Mouse (Mus musculus): ENCODE measurements around the gene Grb2. TPM values are rescaled to one million over a fixed set of nuclear protein-coding genes. Genes with fewer than 3 reads are reported as not detected.

The Grb2 gene
- polyA plus RNA-seq, 1 experiment from 2014 or later = 184 TPM

DNA sequence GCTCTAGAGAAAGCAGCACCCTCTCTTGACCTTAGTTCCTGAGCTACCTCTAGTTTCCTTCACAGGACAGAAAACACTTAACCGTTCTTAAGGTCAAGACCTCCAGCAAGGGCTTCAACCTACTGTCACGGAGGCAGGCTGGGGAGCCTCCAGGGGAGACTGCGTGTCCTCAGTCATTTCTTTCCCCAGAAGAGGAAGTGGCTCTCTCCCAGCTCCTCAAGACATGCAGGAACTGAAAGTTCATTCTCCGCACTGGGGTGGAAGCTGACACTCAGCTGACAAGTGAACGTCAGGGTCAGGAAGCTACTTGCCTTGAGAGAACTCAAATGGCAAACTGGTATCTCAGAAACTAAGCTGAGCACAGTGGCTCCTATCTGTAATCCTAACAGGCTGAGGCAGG, 15.6 kb downstream of the Grb2 start:
- no peak overlapping the region for H3K4me3 ChIP-seq
- peaks cover 17% of the 10 kb centered on the region for H3K36me3 ChIP-seq
- no peak overlapping the region for H3K9ac ChIP-seq
- no peaks in the 10 kb centered on the region for H3K27me3 ChIP-seq
- H3K27ac ChIP-seq = no peak overlapping the region
- H3K9me3 ChIP-seq = no peaks in the 10 kb centered on the region
- H3K4me2 ChIP-seq = no peak overlapping the region
- peaks cover 30% of the 10 kb centered on the region for H3K4me1 ChIP-seq (replicated peaks)
- no peak for ATAC-seq (ENCODE audit: low FRiP score)
- 75% methylated on average over 5 of the region's 5 CpGs for WGBS

DNA sequence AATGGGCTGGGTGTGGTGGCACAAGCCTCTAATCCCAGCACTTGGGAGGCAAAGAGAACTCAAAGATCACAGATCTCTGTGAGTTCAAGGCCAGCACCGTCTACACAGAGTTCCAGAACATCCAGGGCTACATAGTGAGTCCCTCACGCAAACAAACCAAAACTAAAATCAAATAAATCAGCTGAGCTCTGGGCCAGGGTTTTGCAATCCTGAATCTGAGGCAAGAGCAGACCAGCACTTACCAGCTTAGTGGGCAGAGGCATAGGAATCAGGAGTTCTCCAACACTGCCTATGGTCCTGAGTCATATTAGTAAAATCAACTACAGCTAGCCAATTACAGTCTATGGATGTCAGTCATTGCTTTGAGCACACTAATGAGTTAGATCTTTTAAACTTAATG, 16.4 kb downstream of the Grb2 start:
- 89% methylated on average over 2 of the region's 2 CpGs for WGBS

DNA sequence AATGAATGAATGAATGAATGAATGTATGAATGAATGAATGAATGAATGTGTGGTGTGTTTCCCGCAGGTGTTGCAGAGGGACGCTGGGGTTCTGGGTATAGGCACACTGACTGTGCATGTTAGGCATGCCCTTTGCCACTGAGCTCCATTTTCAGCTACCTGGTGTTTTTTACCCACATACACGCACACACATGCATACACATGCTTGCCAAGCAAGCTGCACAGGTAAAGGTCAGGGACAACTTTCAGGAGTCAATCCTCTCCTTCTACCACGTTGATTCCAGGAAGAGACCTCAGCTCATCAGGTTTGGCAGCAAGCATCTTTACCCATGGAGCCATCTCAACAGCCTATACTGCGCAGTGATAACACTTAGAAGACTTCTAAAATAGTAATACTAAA, 16.9 kb downstream of the Grb2 start:
- H3K27ac ChIP-seq = no peak overlapping the region
- H3K4me1 ChIP-seq (replicated peaks) = peaks cover 17% of the 10 kb centered on the region
- whole genome bisulfite sequencing = 98% methylated on average over 5 of the region's 5 CpGs
- H3K4me3 ChIP-seq = no peak overlapping the region
- no peak overlapping the region for H3K9ac ChIP-seq
- no peak overlapping the region for H3K4me2 ChIP-seq
- ATAC-seq (ENCODE audit: low FRiP score) = no peak
- peaks cover 18% of the 10 kb centered on the region for H3K36me3 ChIP-seq
- H3K27me3 ChIP-seq = no peaks in the 10 kb centered on the region
- H3K9me3 ChIP-seq = no peaks in the 10 kb centered on the region

More for the DNA sequence above, 16.4 kb downstream of the Grb2 start:
- no peaks in the 10 kb centered on the region for H3K9me3 ChIP-seq
- H3K4me1 ChIP-seq (replicated peaks) = peaks cover 22% of the 10 kb centered on the region
- ATAC-seq (ENCODE audit: low FRiP score) = no peak
- no peak overlapping the region for H3K27ac ChIP-seq
- no peaks in the 10 kb centered on the region for H3K27me3 ChIP-seq
- no peak overlapping the region for H3K9ac ChIP-seq
- H3K36me3 ChIP-seq = peaks cover 18% of the 10 kb centered on the region
- H3K4me3 ChIP-seq = no peak overlapping the region
- no peak overlapping the region for H3K4me2 ChIP-seq

DNA sequence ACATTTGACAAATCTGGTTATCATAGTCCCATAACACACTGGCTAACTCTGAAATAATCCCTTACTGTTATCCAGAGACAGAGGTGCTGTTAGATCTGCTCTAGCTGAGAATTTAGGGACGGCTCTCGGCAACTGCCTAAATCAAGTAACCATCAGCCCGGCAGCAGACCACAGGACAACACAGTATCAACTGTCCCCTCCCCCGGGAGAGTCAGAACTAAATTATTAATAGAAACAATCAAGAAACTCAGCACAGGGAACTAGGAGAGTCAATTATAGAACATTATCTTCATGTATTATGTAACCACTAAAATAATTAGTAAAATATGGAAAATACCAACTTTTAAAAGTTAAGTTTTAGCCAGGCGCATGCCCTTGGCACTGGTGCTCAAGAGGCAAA, 17.4 kb downstream of the Grb2 start:
- Histone ChIP-seq H3K27me3 (no peaks in the 10 kb centered on the region), H3K4me3 (no peak overlapping the region), H3K9me3 (no peaks in the 10 kb centered on the region), H3K4me2 (no peak overlapping the region), H3K36me3 (peaks cover 18% of the 10 kb centered on the region), H3K9ac (no peak overlapping the region), H3K4me1 (replicated peaks) (peaks cover 12% of the 10 kb centered on the region), H3K27ac (no peak overlapping the region)
- 90% methylated on average over 5 of the region's 5 CpGs for WGBS
- ATAC-seq (ENCODE audit: low FRiP score) = no peak

DNA sequence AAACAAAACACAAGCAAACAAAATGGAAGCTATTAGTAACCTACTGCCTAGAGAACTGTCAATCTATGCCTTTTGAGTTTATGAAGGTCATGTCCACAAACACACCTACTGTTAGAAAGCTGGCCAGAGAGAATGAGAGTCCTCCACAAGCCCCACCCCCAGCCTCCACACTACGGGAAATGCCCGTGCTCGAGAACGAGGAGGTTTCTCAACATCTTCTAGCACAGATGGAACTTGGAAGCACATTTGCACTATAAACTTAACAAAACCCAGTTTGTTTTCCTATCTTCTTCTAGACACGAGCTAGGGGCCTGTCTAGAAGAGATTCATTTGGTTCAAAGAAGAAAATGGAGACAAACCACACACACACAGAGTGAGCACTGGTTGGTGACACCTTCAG, 18.0 kb downstream of the Grb2 start:
- no peak for ATAC-seq (ENCODE audit: low FRiP score)
- Histone ChIP-seq H3K4me3 (no peak overlapping the region), H3K27me3 (no peaks in the 10 kb centered on the region), H3K4me2 (no peak overlapping the region), H3K27ac (no peak overlapping the region), H3K36me3 (peaks cover 18% of the 10 kb centered on the region), H3K4me1 (replicated peaks) (peaks cover 6% of the 10 kb centered on the region), H3K9me3 (no peaks in the 10 kb centered on the region), H3K9ac (no peak overlapping the region)
- 94% methylated on average over 5 of the region's 5 CpGs for WGBS

DNA sequence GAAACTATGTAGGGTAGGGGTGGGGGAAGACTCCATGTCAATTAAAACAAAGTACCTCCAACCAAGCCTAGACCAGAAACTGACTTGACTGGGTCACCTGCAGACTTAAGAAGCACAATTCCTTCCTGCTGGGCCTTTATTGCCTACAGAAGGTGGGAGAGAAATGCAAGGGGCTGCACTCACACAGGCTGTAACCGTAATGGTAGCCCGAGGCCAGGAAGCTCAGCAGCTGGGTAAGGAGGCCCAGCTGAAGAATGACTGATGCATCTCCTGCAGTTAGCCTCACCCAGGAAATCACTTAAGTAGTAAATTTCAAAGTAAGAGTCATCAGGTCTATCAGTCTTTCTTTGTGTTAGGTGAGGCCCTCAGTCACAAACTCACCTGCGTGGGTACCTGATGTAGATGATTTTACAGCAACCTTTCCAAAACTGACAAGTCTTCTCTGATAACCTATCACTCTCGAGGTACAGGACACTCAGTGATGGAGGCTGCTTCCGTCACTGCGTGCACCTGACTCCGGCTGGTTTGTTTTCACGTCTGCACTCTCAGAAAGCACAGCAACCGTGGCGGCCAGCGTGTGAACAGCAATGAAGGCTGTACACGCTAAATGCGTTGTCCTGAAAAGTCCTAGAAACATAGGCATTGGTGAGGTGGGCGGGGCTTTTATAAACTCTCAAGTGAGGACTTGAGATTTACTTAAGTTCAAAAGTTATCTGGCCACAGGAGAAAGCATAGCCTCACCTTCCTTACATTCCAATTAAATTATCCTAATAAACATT, 19.1 kb downstream of the Grb2 start:
- 95% methylated on average over 14 of the region's 14 CpGs for WGBS
- Histone ChIP-seq H3K27ac (no peak overlapping the region), H3K4me3 (no peak overlapping the region), H3K36me3 (peaks cover 18% of the 10 kb centered on the region), H3K9me3 (no peaks in the 10 kb centered on the region), H3K4me2 (no peak overlapping the region), H3K4me1 (replicated peaks) (peaks cover 11% of the 10 kb centered on the region), H3K9ac (no peak overlapping the region), H3K27me3 (no peaks in the 10 kb centered on the region)
- no peak for ATAC-seq (ENCODE audit: low FRiP score)

DNA sequence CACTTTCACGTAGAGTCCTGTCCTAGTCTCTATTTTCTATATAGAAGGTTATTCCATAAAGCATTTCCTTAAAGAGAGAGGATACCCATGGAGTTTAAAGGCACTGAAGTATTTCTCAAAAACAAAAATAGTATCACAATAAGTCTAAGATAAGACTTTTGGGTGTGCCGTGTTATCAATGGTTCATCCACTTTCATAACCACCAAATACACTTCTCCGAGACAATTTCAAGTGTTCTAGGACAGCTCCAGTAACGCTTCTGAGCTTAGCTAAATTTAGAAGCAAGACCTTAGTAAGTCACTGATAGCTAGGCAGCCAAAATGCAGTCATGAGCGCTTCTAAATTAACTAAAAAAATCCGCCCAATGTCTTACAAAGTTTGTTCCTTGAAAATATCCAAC, 22.0 kb downstream of the Grb2 start:
- no peak for ATAC-seq (ENCODE audit: low FRiP score)
- Histone ChIP-seq H3K9me3 (no peaks in the 10 kb centered on the region), H3K4me1 (replicated peaks) (peaks cover 7% of the 10 kb centered on the region), H3K4me2 (no peak overlapping the region), H3K4me3 (no peak overlapping the region), H3K27me3 (no peaks in the 10 kb centered on the region), H3K27ac (no peak overlapping the region), H3K36me3 (peaks cover 36% of the 10 kb centered on the region), H3K9ac (no peak overlapping the region)
- 96% methylated on average over 6 of the region's 6 CpGs for WGBS

DNA sequence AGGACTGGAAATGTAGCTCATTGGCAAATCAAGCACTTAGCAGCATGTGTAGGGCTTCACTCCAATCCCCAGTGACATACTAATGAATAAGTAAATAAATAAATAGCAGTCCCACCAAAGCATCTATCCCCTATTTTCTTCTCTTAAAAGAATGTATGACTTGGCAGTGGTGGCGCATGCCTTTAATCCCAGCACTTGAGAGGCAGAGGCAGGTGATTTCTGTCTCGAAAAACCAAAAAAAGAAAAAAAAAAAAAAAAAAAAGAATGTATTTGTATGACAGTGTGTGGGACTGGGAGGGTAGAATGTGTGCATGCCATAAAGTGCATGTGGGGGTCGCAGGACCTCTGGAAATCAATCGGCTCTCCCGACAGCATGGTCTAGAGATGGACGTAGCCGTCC, 22.4 kb downstream of the Grb2 start:
- Histone ChIP-seq H3K4me1 (replicated peaks) (peaks cover 7% of the 10 kb centered on the region; the same call in 1 of the 2 replicates), H3K27me3 (no peaks in the 10 kb centered on the region), H3K27ac (no peak overlapping the region), H3K9ac (no peak overlapping the region), H3K36me3 (peaks cover 36% of the 10 kb centered on the region), H3K4me2 (no peak overlapping the region), H3K4me3 (no peak overlapping the region), H3K9me3 (no peaks in the 10 kb centered on the region)
- no peak for ATAC-seq (ENCODE audit: low FRiP score)
- WGBS = 85% methylated on average over 7 of the region's 7 CpGs

DNA sequence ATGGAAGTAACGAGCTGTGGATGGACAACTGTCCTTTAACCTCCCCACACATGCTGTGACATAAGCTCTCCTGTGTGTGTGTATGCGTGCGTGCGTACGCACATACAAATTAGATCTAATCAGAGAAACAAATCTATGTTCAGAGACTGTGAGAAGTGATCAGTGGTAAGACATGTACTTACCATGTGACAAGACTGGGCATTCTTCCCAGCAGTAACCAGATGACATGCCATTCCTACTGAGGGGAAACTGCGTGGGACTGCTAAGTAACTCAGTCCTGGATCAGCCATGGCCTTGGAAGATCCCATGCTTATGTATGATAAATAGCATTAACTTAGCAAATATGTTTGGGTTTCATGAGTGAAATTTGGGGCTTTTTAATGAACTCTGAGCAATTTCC, 23.5 kb downstream of the Grb2 start:
- peaks cover 36% of the 10 kb centered on the region for H3K36me3 ChIP-seq
- H3K4me2 ChIP-seq = no peak overlapping the region
- no peaks in the 10 kb centered on the region for H3K9me3 ChIP-seq
- H3K4me1 ChIP-seq (replicated peaks) = peaks cover 7% of the 10 kb centered on the region; the same call in 1 of the 2 replicates
- 91% methylated on average over 6 of the region's 6 CpGs for WGBS
- ATAC-seq (ENCODE audit: low FRiP score) = no peak
- H3K27ac ChIP-seq = no peak overlapping the region
- no peak overlapping the region for H3K4me3 ChIP-seq
- no peak overlapping the region for H3K9ac ChIP-seq
- no peaks in the 10 kb centered on the region for H3K27me3 ChIP-seq

DNA sequence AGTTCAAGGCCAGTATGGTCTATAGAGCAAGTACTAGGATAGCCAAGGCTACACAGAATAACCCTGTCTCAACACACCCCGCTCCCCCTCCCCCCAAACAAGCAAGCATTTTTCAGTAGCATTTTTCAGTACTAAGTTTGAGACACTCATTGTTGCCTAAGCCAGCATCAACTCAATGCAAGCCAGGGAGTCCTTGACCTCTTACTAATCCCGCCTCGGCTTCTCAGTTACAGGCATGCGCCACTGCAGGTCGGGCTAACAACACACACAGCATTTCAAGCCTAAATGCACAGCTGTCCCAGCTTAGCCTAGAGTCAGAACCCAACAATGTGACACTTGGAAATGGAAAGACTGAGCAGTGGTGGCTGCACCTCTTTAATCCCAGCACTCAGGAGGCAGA, 25.1 kb downstream of the Grb2 start:
- 98% methylated on average over 5 of the region's 5 CpGs for WGBS
- no peak overlapping the region for H3K4me3 ChIP-seq
- H3K27ac ChIP-seq = no peak overlapping the region
- H3K27me3 ChIP-seq = no peaks in the 10 kb centered on the region
- H3K9me3 ChIP-seq = no peaks in the 10 kb centered on the region
- H3K36me3 ChIP-seq = peaks cover 29% of the 10 kb centered on the region
- peaks cover 7% of the 10 kb centered on the region; the same call in 1 of the 2 replicates for H3K4me1 ChIP-seq (replicated peaks)
- no peak for ATAC-seq (ENCODE audit: low FRiP score)
- H3K9ac ChIP-seq = no peak overlapping the region
- H3K4me2 ChIP-seq = no peak overlapping the region

DNA sequence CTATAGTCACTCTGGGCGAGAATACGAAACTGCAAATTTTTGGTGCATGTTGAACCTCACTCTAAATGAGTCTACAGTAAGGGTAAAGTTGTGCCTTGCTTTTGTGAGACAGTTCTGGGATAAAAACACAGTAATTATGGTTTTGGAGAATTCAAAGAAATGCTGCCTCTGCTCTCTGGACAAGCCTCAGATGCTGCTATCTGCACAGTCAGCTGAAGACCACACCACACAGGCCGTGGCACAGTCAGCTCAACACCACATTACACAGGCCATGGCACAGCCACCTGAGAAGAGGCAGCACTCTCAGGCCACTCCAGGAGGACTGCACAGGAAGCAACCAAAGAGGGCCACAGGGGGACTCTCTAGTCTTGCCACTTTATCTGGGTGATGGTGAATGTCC, 26.0 kb downstream of the Grb2 start:
- ATAC-seq (ENCODE audit: low FRiP score) = no peak
- Histone ChIP-seq H3K4me3 (no peak overlapping the region), H3K4me1 (replicated peaks) (peaks cover 7% of the 10 kb centered on the region; the same call in 1 of the 2 replicates), H3K27me3 (no peaks in the 10 kb centered on the region), H3K9ac (no peak overlapping the region), H3K4me2 (no peak overlapping the region), H3K9me3 (no peaks in the 10 kb centered on the region), H3K36me3 (peaks cover 28% of the 10 kb centered on the region), H3K27ac (no peak overlapping the region)
- WGBS = 98% methylated on average over 3 of the region's 3 CpGs

DNA sequence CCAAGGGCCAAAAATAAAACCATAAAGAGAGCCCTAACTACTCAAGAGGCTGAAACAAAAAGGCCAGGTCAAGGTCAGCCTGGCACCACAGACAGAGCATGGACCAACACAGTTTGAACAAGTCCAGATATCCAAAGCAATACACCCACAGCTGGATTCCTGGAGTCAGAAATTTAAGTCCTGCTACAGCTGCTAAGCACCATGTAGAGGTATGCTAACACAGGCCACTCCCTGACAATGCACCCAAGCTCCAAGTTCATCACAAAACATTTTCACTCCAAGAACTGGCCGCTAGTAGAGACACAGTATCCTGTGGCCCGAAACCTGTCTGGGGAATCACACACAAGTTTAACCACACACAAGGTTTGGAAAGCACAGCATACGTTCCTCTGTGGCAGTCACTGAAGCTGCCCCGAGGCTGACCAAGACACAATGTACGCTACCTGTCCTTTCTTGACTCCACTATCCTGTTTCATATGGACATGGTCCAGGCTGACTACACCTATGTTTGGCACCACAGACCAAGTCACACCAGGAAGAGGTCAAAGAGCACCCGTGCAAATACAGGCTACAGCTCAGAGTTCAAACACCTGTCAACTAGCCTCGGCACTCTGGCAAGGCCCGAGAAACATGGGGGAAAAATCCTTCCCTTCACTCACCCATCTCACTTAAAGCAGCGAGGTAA, 28.7 kb downstream of the Grb2 start:
- Histone ChIP-seq H3K4me2 (no peak overlapping the region), H3K4me1 (replicated peaks) (peaks cover 5% of the 10 kb centered on the region; the same call in 1 of the 2 replicates), H3K9ac (no peak overlapping the region), H3K27me3 (no peaks in the 10 kb centered on the region), H3K36me3 (peaks cover 32% of the 10 kb centered on the region), H3K27ac (no peak overlapping the region), H3K9me3 (no peaks in the 10 kb centered on the region), H3K4me3 (no peak overlapping the region)
- no peak for ATAC-seq (ENCODE audit: low FRiP score)
- WGBS = 94% methylated on average over 9 of the region's 9 CpGs

DNA sequence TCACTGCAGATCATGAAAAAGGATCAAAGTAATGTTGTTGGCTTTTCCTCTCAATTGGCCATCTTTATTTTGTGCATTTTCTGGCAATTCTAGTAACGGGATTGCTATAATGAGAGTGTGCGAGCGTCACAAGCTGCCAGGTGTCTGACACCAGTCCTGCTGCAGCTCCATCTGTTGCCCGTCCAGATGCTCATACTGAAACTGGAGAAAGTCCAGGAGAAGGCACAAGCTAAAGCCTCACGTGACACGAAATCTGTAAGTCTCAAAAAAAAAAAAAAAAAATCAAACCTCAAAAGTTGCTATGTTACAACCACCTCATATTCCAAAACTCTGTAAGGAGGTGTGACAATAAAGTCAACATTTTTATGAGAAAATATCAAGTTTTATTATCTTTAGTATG, 29.5 kb downstream of the Grb2 start:
- H3K27ac ChIP-seq = no peak overlapping the region
- no peak for ATAC-seq (ENCODE audit: low FRiP score)
- H3K9ac ChIP-seq = no peak overlapping the region
- H3K36me3 ChIP-seq = peaks cover 30% of the 10 kb centered on the region
- peaks cover 11% of the 10 kb centered on the region; the same call in 1 of the 2 replicates for H3K4me1 ChIP-seq (replicated peaks)
- no peak overlapping the region for H3K4me2 ChIP-seq
- no peaks in the 10 kb centered on the region for H3K9me3 ChIP-seq
- 86% methylated on average over 6 of the region's 6 CpGs for WGBS
- no peak overlapping the region for H3K4me3 ChIP-seq
- no peaks in the 10 kb centered on the region for H3K27me3 ChIP-seq

Data from hindbrain, embryonic 13.5 days (tissue).